ENCODE assay signal across 6 mouse cellular contexts in genomic region chr11:17138306-17139033, GRCm38 (mm10).
"Had no signal": no experiment of that assay in that cellular context is flagged by ENCODE, and none has a peak within 500 bp of the region (broad histone marks: within the 10 kb centered on the region; RNA-seq: fewer than 3 reads in every experiment).

No protein-coding gene starts in this region.

- DNase-seq: kidney, adult 9 months; kidney, postnatal 10 days; kidney, postnatal 4 days; liver; lung, adult 18-20 months; retina, postnatal 1 day had no signal
